Mouse (Mus musculus) megakaryocyte, embryonic 14.5 days (primary cell): Measurements from ENCODE around the gene Anapc11.

Experiments
- FLI1 ChIP-seq: IDR thresholded peaks from 2 replicates; pipeline ENCODE4 v1.6.1; 2012; ENCODE audit warnings: low read length, inconsistent platforms, mixed read lengths
- GATA1 ChIP-seq: IDR thresholded peaks from 3 replicates; pipeline ENCODE4 v1.6.1; 2012; ENCODE audit warnings: mixed read lengths, low read length, inconsistent platforms, borderline replicate concordance

GRCm38 (mm10) chr11:120641255-120641654, 43.0 kb downstream of the Anapc11 start:
- TF ChIP-seq GATA1 (no peak), FLI1 (no peak)
